Mouse (Mus musculus): ENCODE data around the gene Gpr84. TPM values are rescaled to one million over a fixed set of nuclear protein-coding genes. Genes with fewer than 3 reads are reported as not detected.

The Gpr84 gene
- polyA plus RNA-seq, 1 experiment from 2014 or later = 0.34 TPM

- 3% methylated on average over 18 of the region's 18 CpGs for WGBS
- Histone ChIP-seq H3K36me3 (replicated peaks) (peaks cover 27% of the 10 kb centered on the region; the same call in 1 of the 2 replicates), H3K27ac (peak overlapping the region; percentile 55), H3K4me1 (peaks cover 20% of the 10 kb centered on the region), H3K4me3 (no peak overlapping the region), H3K4me2 (peak overlapping the region; percentile 40), H3K9me3 (no peaks in the 10 kb centered on the region), H3K27me3 (replicated peaks) (no peaks in the 10 kb centered on the region), H3K9ac (no peak overlapping the region; the same call in 1 of the 2 replicates)
- peak; percentile 64 for ATAC-seq (replicated peaks)
Measured at GRCm38 (mm10) chr15:103315011-103315502, 4.6 kb upstream of the Gpr84 start.

- 0 out of 2 replicates have a peak overlapping the region, but pooled peaks have one; percentile 31 for H3K27ac ChIP-seq
- H3K36me3 ChIP-seq (replicated peaks) = peaks cover 27% of the 10 kb centered on the region; the same call in 1 of the 2 replicates
- H3K4me1 ChIP-seq = peaks cover 20% of the 10 kb centered on the region
- H3K27me3 ChIP-seq (replicated peaks) = no peaks in the 10 kb centered on the region
- H3K9me3 ChIP-seq = no peaks in the 10 kb centered on the region
- no peak overlapping the region for H3K9ac ChIP-seq
- no peak overlapping the region for H3K4me3 ChIP-seq
- no peak; the same call in 1 of the 2 replicates for ATAC-seq (replicated peaks)
- 36% methylated on average over 22 of the region's 22 CpGs for WGBS
- H3K4me2 ChIP-seq = peak overlapping the region; percentile 40; the same call in 1 of the 2 replicates
Measured at GRCm38 (mm10) chr15:103314181-103314580, 3.8 kb upstream of the Gpr84 start.

- Histone ChIP-seq H3K36me3 (replicated peaks) (peaks cover 27% of the 10 kb centered on the region; the same call in 1 of the 2 replicates), H3K9ac (no peak overlapping the region; the same call in 1 of the 2 replicates), H3K27ac (peak overlapping the region; percentile 31; the same call in 1 of the 2 replicates), H3K4me2 (peak overlapping the region; percentile 40; the same call in 1 of the 2 replicates), H3K27me3 (replicated peaks) (no peaks in the 10 kb centered on the region), H3K9me3 (no peaks in the 10 kb centered on the region), H3K4me3 (no peak overlapping the region), H3K4me1 (peaks cover 20% of the 10 kb centered on the region)
- WGBS = 11% methylated on average over 18 of the region's 18 CpGs
- no peak for ATAC-seq (replicated peaks)
Measured at GRCm38 (mm10) chr15:103313495-103314095, 3.2 kb upstream of the Gpr84 start.

DNA sequence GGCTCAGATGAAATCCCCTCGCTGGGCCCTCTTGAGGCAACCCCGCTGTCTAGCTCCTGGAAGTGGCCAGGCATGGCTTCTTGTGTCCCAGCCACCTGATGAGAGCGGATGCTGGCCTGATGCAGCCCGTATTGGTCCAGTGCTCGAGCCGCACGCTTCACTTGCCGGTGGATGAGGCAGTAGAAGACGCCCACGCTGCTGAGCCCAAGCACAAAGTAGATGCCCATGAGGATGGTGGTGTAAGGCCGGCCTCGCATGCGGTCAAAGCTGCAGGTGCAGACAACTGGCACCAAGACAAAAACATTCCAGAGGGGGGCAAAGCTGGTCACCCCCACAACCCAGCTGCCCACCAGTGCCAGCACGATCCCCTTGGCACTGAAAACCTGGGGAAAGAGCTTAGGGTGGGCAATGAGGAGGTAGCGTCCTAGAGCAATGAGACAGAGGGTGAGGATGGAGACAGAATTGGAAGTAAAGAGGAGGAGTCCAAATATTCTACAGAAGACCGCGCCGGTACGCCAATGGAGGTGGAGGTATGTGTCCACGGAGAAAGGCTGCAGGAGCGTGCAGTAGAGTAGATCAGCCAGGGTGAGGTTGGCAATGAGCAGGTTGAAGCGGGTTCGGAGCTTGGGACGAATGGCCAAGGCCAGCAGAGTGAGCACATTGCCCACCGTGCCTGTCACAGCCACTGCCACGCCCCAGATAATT is 1.4 kb downstream of the Gpr84 start:
- H3K27me3 ChIP-seq (replicated peaks) = no peaks in the 10 kb centered on the region
- H3K27ac ChIP-seq = no peak overlapping the region
- ATAC-seq (replicated peaks) = no peak
- no peaks in the 10 kb centered on the region for H3K9me3 ChIP-seq
- H3K4me2 ChIP-seq = peak overlapping the region; percentile 17; the same call in 1 of the 2 replicates
- H3K9ac ChIP-seq = 0 out of 2 replicates have a peak overlapping the region, but pooled peaks have one; percentile 4
- H3K36me3 ChIP-seq (replicated peaks) = no peaks in the 10 kb centered on the region
- H3K4me3 ChIP-seq = no peak overlapping the region
- H3K4me1 ChIP-seq = peaks cover 32% of the 10 kb centered on the region
- 62% methylated on average over 26 of the region's 26 CpGs for WGBS

- peak overlapping the region; percentile 17; the same call in 1 of the 2 replicates for H3K4me2 ChIP-seq
- 0 out of 2 replicates have a peak overlapping the region, but pooled peaks have one; percentile 4 for H3K9ac ChIP-seq
Measured at GRCm38 (mm10) chr15:103308056-103308875, 2.1 kb downstream of the Gpr84 start.

GRCm38 (mm10) chr15:103307125-103307524 is 3.3 kb downstream of the Gpr84 start:
- Histone ChIP-seq H3K27ac (peak overlapping the region; percentile 98), H3K4me1 (peaks cover 46% of the 10 kb centered on the region), H3K9ac (no peak overlapping the region), H3K9me3 (no peaks in the 10 kb centered on the region), H3K36me3 (replicated peaks) (no peaks in the 10 kb centered on the region), H3K4me3 (no peak overlapping the region), H3K27me3 (replicated peaks) (no peaks in the 10 kb centered on the region), H3K4me2 (peak overlapping the region; percentile 11; the same call in 1 of the 2 replicates)
- no peak for ATAC-seq (replicated peaks)
- WGBS = under 1% methylated on average over 7 of the region's 7 CpGs

More at GRCm38 (mm10) chr15:103308056-103308875, 2.1 kb downstream of the Gpr84 start:
- peaks cover 35% of the 10 kb centered on the region for H3K4me1 ChIP-seq
- H3K9me3 ChIP-seq = no peaks in the 10 kb centered on the region
- ATAC-seq (replicated peaks) = no peak
- no peak overlapping the region for H3K27ac ChIP-seq
- no peaks in the 10 kb centered on the region for H3K27me3 ChIP-seq (replicated peaks)
- no peaks in the 10 kb centered on the region for H3K36me3 ChIP-seq (replicated peaks)
- WGBS = 45% methylated on average over 28 of the region's 28 CpGs
- no peak overlapping the region for H3K4me3 ChIP-seq

DNA sequence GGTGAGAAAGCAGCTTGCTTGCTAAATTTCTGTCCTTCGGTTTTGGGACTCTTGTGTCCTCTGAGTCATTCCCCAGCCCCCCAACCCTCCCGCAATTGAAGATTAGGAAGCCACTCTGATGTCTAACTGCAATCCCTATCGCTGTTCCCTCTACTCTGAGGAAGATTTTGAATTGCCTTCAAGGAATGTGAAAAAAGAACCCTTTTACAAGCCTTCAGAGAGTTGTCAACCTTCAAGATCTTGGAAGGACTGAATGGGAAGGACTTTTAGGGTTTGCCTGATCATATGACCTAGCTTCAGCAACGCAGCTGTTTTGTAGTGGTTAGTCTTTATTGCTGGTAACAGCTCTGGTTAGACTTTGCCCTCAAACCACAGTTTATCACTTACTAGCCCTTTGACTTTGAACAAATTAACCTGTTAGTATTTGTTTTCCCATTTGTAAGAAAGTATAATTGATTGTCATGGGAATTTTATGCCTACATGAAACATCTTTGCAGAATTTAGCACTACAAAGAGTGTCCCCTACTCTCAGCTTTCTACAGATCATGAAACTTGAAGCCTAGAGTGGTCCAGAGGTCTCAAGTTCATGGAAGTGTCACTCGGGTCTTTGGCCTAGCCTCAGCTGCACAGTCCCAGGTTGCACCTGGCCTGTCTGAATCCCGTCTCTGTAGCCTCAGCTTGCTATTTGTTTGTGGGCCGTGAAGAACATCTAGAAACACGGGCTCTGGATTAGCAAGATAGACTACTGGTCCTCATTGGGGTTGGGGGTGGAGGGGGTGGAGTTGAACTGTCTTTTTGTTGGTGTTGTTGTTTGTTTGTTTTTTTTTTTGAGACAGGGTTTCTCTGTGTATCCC is 4.4 kb downstream of the Gpr84 start:
- Histone ChIP-seq H3K9me3 (no peaks in the 10 kb centered on the region), H3K4me2 (peak overlapping the region; percentile 67), H3K27ac (peak overlapping the region; percentile 98), H3K27me3 (replicated peaks) (no peaks in the 10 kb centered on the region), H3K9ac (peak overlapping the region; percentile 61), H3K36me3 (replicated peaks) (no peaks in the 10 kb centered on the region), H3K4me3 (peak overlapping the region; percentile 37), H3K4me1 (peaks cover 57% of the 10 kb centered on the region)
- ATAC-seq (replicated peaks) = no peak
- WGBS = 33% methylated on average over 8 of the region's 8 CpGs

DNA sequence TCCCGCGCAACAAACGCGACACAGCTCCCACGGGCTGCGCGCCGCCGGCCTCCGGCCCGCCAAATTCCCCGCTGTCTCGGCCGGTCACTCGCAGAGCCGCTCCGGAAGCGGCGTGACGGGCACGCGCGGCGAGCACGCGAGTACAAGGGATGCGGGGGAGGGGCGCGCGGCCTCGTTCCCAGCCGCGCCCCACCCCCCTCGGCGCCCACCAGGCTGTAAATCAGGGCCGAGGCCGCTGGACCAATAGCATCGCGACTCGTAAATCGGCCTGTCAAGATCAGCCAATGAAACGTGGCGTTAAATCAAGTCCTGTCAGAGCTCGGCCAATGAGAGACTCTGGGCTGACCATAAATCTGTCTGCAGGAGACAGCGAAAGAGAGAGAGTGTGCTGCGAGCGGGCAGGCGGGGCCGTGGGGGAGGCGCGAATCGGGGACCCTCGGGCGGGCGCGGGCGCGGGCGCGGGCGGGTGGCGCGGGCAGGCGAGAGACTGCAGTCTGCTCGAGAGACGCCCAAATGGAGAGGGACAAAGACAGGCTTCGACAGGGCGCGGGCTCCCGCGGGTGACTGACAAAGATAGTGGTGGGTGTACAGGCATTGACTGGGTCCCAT is 5.2 kb downstream of the Gpr84 start:
- Histone ChIP-seq H3K4me1 (peaks cover 65% of the 10 kb centered on the region), H3K27me3 (replicated peaks) (no peaks in the 10 kb centered on the region), H3K36me3 (replicated peaks) (no peaks in the 10 kb centered on the region), H3K4me2 (peak overlapping the region; percentile 68), H3K4me3 (peak overlapping the region; percentile 40), H3K9ac (peak overlapping the region; percentile 61), H3K9me3 (no peaks in the 10 kb centered on the region), H3K27ac (peak overlapping the region; percentile 98)
- peak; percentile 96 for ATAC-seq (replicated peaks)
- WGBS = under 1% methylated on average over 71 of the region's 71 CpGs

DNA sequence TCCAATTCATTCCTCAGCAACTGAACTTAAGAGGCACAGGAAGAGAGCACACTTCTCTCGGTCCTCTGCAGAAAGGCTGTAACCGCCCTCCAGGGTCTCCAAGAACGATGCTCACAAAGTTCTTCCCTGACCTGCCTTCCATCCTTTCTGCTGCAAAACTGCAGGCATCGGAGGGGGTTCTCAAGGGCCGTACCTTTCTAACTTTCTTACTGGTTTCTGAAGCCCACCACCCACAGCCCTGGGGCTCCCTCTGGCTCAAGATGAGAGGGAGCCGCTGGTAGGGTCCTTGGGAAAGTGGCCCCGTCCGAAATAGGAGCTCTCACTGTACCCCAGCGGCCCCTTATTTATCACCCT is 5.8 kb downstream of the Gpr84 start:
- peak overlapping the region; percentile 40 for H3K4me3 ChIP-seq
- under 1% methylated on average over 9 of the region's 9 CpGs for WGBS
- peaks cover 71% of the 10 kb centered on the region for H3K4me1 ChIP-seq
- H3K27me3 ChIP-seq (replicated peaks) = no peaks in the 10 kb centered on the region
- ATAC-seq (replicated peaks) = peak; percentile 7
- peak overlapping the region; percentile 98 for H3K27ac ChIP-seq
- peak overlapping the region; percentile 54 for H3K9ac ChIP-seq
- no peaks in the 10 kb centered on the region for H3K36me3 ChIP-seq (replicated peaks)
- H3K4me2 ChIP-seq = peak overlapping the region; percentile 68
- H3K9me3 ChIP-seq = no peaks in the 10 kb centered on the region

DNA sequence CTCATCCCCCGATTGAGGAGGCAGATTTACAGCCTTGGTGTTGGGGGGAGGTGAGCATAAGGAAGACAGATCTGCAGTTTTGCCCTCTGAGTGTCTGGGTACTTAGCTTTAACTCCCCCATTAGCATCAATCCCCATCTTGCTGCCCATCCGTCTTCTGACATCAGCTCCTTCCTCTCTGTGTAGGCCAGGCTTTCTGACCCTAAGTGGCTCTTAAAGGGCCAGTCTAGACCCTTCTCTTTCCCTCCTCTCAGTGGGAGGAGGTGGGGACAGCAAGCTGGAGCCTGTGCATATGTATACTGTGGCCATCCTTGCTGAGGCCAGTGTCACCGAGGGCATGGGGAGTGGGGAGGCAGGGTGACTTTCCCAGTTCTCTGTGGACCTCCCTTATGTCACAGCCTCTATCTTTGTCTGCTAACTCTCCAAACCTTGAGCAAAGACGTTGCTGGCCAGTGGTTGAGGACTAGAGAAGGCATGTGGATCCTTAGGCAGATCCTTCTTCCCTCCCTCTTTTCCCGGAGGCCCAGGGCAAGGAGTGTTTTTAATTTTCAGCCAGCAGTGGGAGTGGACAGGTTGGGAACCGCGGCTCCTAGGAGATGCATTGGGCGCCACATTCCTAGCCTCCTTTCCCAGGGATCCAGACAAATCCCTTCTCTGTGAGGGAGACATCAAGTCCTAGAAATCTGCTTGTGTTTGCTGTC is 6.3 kb downstream of the Gpr84 start:
- WGBS = 9% methylated on average over 8 of the region's 8 CpGs
- no peak for ATAC-seq (replicated peaks)
- no peaks in the 10 kb centered on the region for H3K36me3 ChIP-seq (replicated peaks)

More for the DNA sequence above, 6.3 kb downstream of the Gpr84 start:
- H3K9me3 ChIP-seq = no peaks in the 10 kb centered on the region
- H3K27ac ChIP-seq = peak overlapping the region; percentile 98
- H3K4me2 ChIP-seq = peak overlapping the region; percentile 68
- H3K4me3 ChIP-seq = peak overlapping the region; percentile 40
- H3K27me3 ChIP-seq (replicated peaks) = no peaks in the 10 kb centered on the region
- peaks cover 76% of the 10 kb centered on the region for H3K4me1 ChIP-seq
- peak overlapping the region; percentile 54; the same call in 1 of the 2 replicates for H3K9ac ChIP-seq
